Mouse (Mus musculus) B cell, adult 67 days (primary cell): Measurements from ENCODE around the gene Dennd1b. TPM values are rescaled to one million over a fixed set of nuclear protein-coding genes. Genes with fewer than 3 reads are reported as not detected.

Source experiments
- total RNA-seq, 2 experiments: library from RNA; stranded (reverse); gene quantifications; 4 replicates each; pipeline ENCODE4 v1.2.4; 2023

The Dennd1b gene
- total RNA-seq: 10 to 100 TPM; 89.2 to 91.4 TPM

GRCm38 (mm10) chr1:138963161-138963867, at the start of gene Dennd1b:
TSS of gene Dennd1b (plus strand) at chr1:138963435.

Other genes with a start within 250 kb of the Dennd1b start
- gene Lhx9, start 114.9 kb upstream of the Dennd1b start, total RNA-seq: not detected
- gene 2310009B15Rik, start 106.6 kb upstream of the Dennd1b start, total RNA-seq: 1 to 10 TPM; 5.8 to 6.6 TPM